Mouse (Mus musculus) midbrain, embryonic 11.5 days (tissue): ENCODE data around the gene Prap1. TPM values are rescaled to one million over a fixed set of nuclear protein-coding genes. Genes with fewer than 3 reads are reported as not detected.
"Not testable (repeated sequence)": the region's sequence is repeated elsewhere in the genome, so short reads cannot be mapped to it uniquely, and the experiment has no call there.

ENCODE experiments used
- ATAC-seq: fragments of 200-750 bp; cut with Nextera tagmentation; 2 replicates; pipeline ENCODE4 v1.8.0; 2017; ENCODE audit warnings: moderate TSS enrichment, moderate library complexity; ENCODE audit not compliant: low FRiP score
- DNase-seq: peaks from one replicate; pipeline ENCODE4 v3.0.0; 2015; ENCODE audit warnings: low spot score; ENCODE audit errors: missing footprints
- H3K27ac ChIP-seq: fragments of 300-500 bp; sonication (generic); 2 replicates; pipeline ENCODE4 v1.5.1; 2014; ENCODE audit warnings: low read depth, low read length
- H3K27me3 ChIP-seq: fragments of 300-500 bp; sonication (generic); 2 replicates; pipeline ENCODE4 v1.6.1; 2014; ENCODE audit warnings: mild to moderate bottlenecking, low read length, moderate library complexity, mixed read lengths; ENCODE audit not compliant: control insufficient read depth, insufficient read depth
- H3K36me3 ChIP-seq: fragments of 300-500 bp; sonication (generic); 2 replicates; pipeline ENCODE4 v1.6.1; 2014; ENCODE audit warnings: mild to moderate bottlenecking, low read length, moderate library complexity, mixed read lengths; ENCODE audit not compliant: control insufficient read depth, insufficient read depth
- H3K4me1 ChIP-seq: fragments of 300-500 bp; sonication (generic); 2 replicates; pipeline ENCODE4 v1.6.1; 2014; ENCODE audit warnings: low read length; ENCODE audit not compliant: control insufficient read depth, insufficient read depth
- H3K4me2 ChIP-seq: fragments of 300-500 bp; sonication (generic); 2 replicates; pipeline ENCODE4 v1.6.1; 2014; ENCODE audit warnings: mild to moderate bottlenecking, moderate library complexity
- H3K4me3 ChIP-seq: fragments of 300-500 bp; sonication (generic); 2 replicates; pipeline ENCODE4 v1.5.1; 2014; ENCODE audit warnings: low read depth, low read length
- H3K9ac ChIP-seq: fragments of 300-500 bp; sonication (generic); 2 replicates; pipeline ENCODE4 v1.6.1; 2014; ENCODE audit warnings: low read length
- H3K9me3 ChIP-seq: fragments of 300-500 bp; sonication (generic); 2 replicates; pipeline ENCODE4 v1.6.1; 2016; ENCODE audit warnings: low read length; ENCODE audit not compliant: control insufficient read depth
- WGBS: fragments of 180-500 bp; shearing (Covaris S2); extraction: QIAGEN DNeasy Blood & Tissue Kit; methylation state at CpG from one replicate; pipeline ENCODE4 v1.1.7; 2014; 5-methylcytosine and 5-hydroxymethylcytosine counted together
- polyA plus RNA-seq: library from polyadenylated mRNA; unstranded; fragments of >200 nt; fragmentation: Nextera tagmentation; extraction: Ambion mirVana; gene quantifications from 2 replicates; pipeline ENCODE4 v1.2.1, GENCODE M21; 2014

The Prap1 gene
- polyA plus RNA-seq, 1 experiment from 2014 or later = not detected

- Histone ChIP-seq H3K9ac (no peak overlapping the region), H3K27ac (no peak overlapping the region), H3K4me2 (no peak overlapping the region), H3K36me3 (no peaks in the 10 kb centered on the region), H3K4me3 (no peak overlapping the region), H3K9me3 (no peaks in the 10 kb centered on the region), H3K27me3 (no peaks in the 10 kb centered on the region), H3K4me1 (no peaks in the 10 kb centered on the region; the same call in 1 of the 2 replicates)
- 97% methylated on average over 1 of the region's 1 CpGs for WGBS
- no peak for ATAC-seq
- DNase-seq = no peak
These were observed 31.2 kb downstream of the Prap1 start for GRCm38 (mm10) chr7:140124382-140124781.

GRCm38 (mm10) chr7:140125278-140126021 is 32.3 kb downstream of the Prap1 start:
- DNase-seq = peak; percentile 98
- H3K27me3 ChIP-seq = no peaks in the 10 kb centered on the region
- no peaks in the 10 kb centered on the region for H3K36me3 ChIP-seq
- no peaks in the 10 kb centered on the region for H3K9me3 ChIP-seq
- no peaks in the 10 kb centered on the region; the same call in 1 of the 2 replicates for H3K4me1 ChIP-seq
- peak overlapping the region; percentile 57 for H3K4me2 ChIP-seq
- H3K9ac ChIP-seq = peak overlapping the region; percentile 85
- WGBS = 2% methylated on average over 40 of the region's 40 CpGs
- H3K4me3 ChIP-seq = peak overlapping the region; percentile 62
- no peak overlapping the region for H3K27ac ChIP-seq
- peak; percentile 99 for ATAC-seq

- no peaks in the 10 kb centered on the region for H3K9me3 ChIP-seq
- H3K27me3 ChIP-seq = no peaks in the 10 kb centered on the region
- H3K4me2 ChIP-seq = peak overlapping the region; percentile 57
- H3K4me1 ChIP-seq = no peaks in the 10 kb centered on the region; the same call in 1 of the 2 replicates
- peak overlapping the region; percentile 62 for H3K4me3 ChIP-seq
- ATAC-seq = no peak; the same call in 1 of the 2 replicates
- WGBS = 6% methylated on average over 5 of the region's 5 CpGs
- no peak for DNase-seq
- no peaks in the 10 kb centered on the region for H3K36me3 ChIP-seq
- no peak overlapping the region for H3K27ac ChIP-seq
- H3K9ac ChIP-seq = peak overlapping the region; percentile 85
These were observed 32.8 kb downstream of the Prap1 start for GRCm38 (mm10) chr7:140126022-140126350.

- Histone ChIP-seq H3K4me3 (no peak overlapping the region), H3K9ac (no peak overlapping the region), H3K36me3 (no peaks in the 10 kb centered on the region), H3K4me1 (no peaks in the 10 kb centered on the region; the same call in 1 of the 2 replicates), H3K4me2 (0 out of 2 replicates have a peak overlapping the region, but pooled peaks have one; percentile 1), H3K9me3 (no peaks in the 10 kb centered on the region), H3K27ac (no peak overlapping the region), H3K27me3 (no peaks in the 10 kb centered on the region)
- DNase-seq (no peak), ATAC-seq (no peak)
- 81% methylated on average over 3 of the region's 3 CpGs for WGBS
These were observed 33.7 kb downstream of the Prap1 start for GRCm38 (mm10) chr7:140126934-140127333.

GRCm38 (mm10) chr7:140127911-140128310 is 34.7 kb downstream of the Prap1 start:
- Histone ChIP-seq H3K4me1 (no peaks in the 10 kb centered on the region; the same call in 1 of the 2 replicates), H3K36me3 (no peaks in the 10 kb centered on the region), H3K9me3 (no peaks in the 10 kb centered on the region), H3K9ac (no peak overlapping the region), H3K27me3 (no peaks in the 10 kb centered on the region), H3K4me2 (no peak overlapping the region), H3K27ac (no peak overlapping the region), H3K4me3 (no peak overlapping the region)
- 80% methylated on average over 2 of the region's 2 CpGs for WGBS
- ATAC-seq = no peak
- DNase-seq = no peak

GRCm38 (mm10) chr7:140132184-140132583 is 39.0 kb downstream of the Prap1 start:
- WGBS = 94% methylated on average over 7 of the region's 7 CpGs
- H3K4me1 ChIP-seq, ATAC-seq: not testable (repeated sequence)

GRCm38 (mm10) chr7:140134033-140134432 is 40.8 kb downstream of the Prap1 start:
- ATAC-seq = not testable (repeated sequence)

More at GRCm38 (mm10) chr7:140132184-140132583, 39.0 kb downstream of the Prap1 start:
- not testable (repeated sequence) for DNase-seq, H3K27ac ChIP-seq, H3K4me3 ChIP-seq, H3K36me3 ChIP-seq, H3K27me3 ChIP-seq, H3K9me3 ChIP-seq, H3K4me2 ChIP-seq, H3K9ac ChIP-seq

GRCm38 (mm10) chr7:140135106-140135770 is 42.0 kb downstream of the Prap1 start:
- WGBS = 89% methylated on average over 5 of the region's 5 CpGs
- H3K27me3 ChIP-seq = no peaks in the 10 kb centered on the region
- ATAC-seq (no peak), DNase-seq (no peak)
- no peaks in the 10 kb centered on the region for H3K9me3 ChIP-seq
- H3K9ac ChIP-seq = no peak overlapping the region
- no peak overlapping the region for H3K4me3 ChIP-seq
- no peak overlapping the region for H3K4me2 ChIP-seq
- H3K36me3 ChIP-seq = no peaks in the 10 kb centered on the region
- peaks cover 6% of the 10 kb centered on the region for H3K4me1 ChIP-seq
- H3K27ac ChIP-seq = no peak overlapping the region

More at GRCm38 (mm10) chr7:140134033-140134432, 40.8 kb downstream of the Prap1 start:
- H3K27me3 ChIP-seq, H3K36me3 ChIP-seq, H3K9ac ChIP-seq, H3K9me3 ChIP-seq, H3K4me1 ChIP-seq, DNase-seq, H3K27ac ChIP-seq, H3K4me2 ChIP-seq, H3K4me3 ChIP-seq: not testable (repeated sequence)
- WGBS = 94% methylated on average over 3 of the region's 7 CpGs
